Mouse (Mus musculus): ENCODE data around the gene Prkra. TPM values are rescaled to one million over a fixed set of nuclear protein-coding genes. Genes with fewer than 3 reads are reported as not detected.
A peak's percentile ranks its signal among the peaks of the same experiment; 100 is the strongest.

Gene Prkra
- polyA plus RNA-seq, 1 experiment, result 33.1 TPM

GRCm38 (mm10) chr2:76621724-76622123 lies 26.1 kb downstream of the Prkra start:
- no peak for DNase-seq
- TF ChIP-seq POLR2A (IDR thresholded peaks at IDR 0.05; ENCODE audit: borderline replicate concordance, insufficient read depth, low read length) (no peak), CTCF (IDR thresholded peaks at IDR 0.05; ENCODE audit: borderline replicate concordance, insufficient read depth, low read depth, low read length) (no peak)
- Histone ChIP-seq H3K4me1 (ENCODE audit: control insufficient read depth, insufficient read depth, low read length) (no peaks in the 10 kb centered on the region), H3K27me3 (ENCODE audit: control insufficient read depth, insufficient read depth, low read length) (no peaks in the 10 kb centered on the region), H3K27ac (ENCODE audit: insufficient read depth, low read length) (no peak overlapping the region), H3K4me3 (replicated peaks; ENCODE audit: insufficient read depth, low read depth, low read length) (no peak overlapping the region)
- WGBS, result 90% methylated on average over 1 of the region's 1 CpGs

GRCm38 (mm10) chr2:76620188-76620587 lies 27.6 kb downstream of the Prkra start:
- no peak for DNase-seq
- Histone ChIP-seq H3K4me1 (ENCODE audit: control insufficient read depth, insufficient read depth, low read length) (no peaks in the 10 kb centered on the region), H3K4me3 (replicated peaks; ENCODE audit: insufficient read depth, low read depth, low read length) (no peak overlapping the region), H3K27ac (ENCODE audit: insufficient read depth, low read length) (no peak overlapping the region), H3K27me3 (ENCODE audit: control insufficient read depth, insufficient read depth, low read length) (no peaks in the 10 kb centered on the region)
- TF ChIP-seq CTCF (IDR thresholded peaks at IDR 0.05; ENCODE audit: borderline replicate concordance, insufficient read depth, low read depth, low read length), result no peak
- no peak for TF ChIP-seq POLR2A (IDR thresholded peaks at IDR 0.05; ENCODE audit: borderline replicate concordance, insufficient read depth, low read length)
- WGBS, result 90% methylated on average over 5 of the region's 5 CpGs

- DNase-seq, result peak; percentile 23 to 45
- H3K4me3 ChIP-seq (replicated peaks; ENCODE audit: insufficient read depth, low read depth, low read length), result no peak overlapping the region
- no peaks in the 10 kb centered on the region for H3K27me3 ChIP-seq (ENCODE audit: control insufficient read depth, insufficient read depth, low read length)
- no peak overlapping the region for H3K27ac ChIP-seq (ENCODE audit: insufficient read depth, low read length)
- TF ChIP-seq POLR2A (IDR thresholded peaks at IDR 0.05; ENCODE audit: borderline replicate concordance, insufficient read depth, low read length) (no peak), CTCF (IDR thresholded peaks at IDR 0.05; ENCODE audit: borderline replicate concordance, insufficient read depth, low read depth, low read length) (peak; percentile 19; the same call in 1 of the 2 replicates)
- H3K4me1 ChIP-seq (ENCODE audit: control insufficient read depth, insufficient read depth, low read length), result no peaks in the 10 kb centered on the region
- WGBS, result 22% methylated on average over 1 of the region's 1 CpGs
Observed at GRCm38 (mm10) chr2:76618078-76618477, 29.7 kb downstream of the Prkra start.

DNA sequence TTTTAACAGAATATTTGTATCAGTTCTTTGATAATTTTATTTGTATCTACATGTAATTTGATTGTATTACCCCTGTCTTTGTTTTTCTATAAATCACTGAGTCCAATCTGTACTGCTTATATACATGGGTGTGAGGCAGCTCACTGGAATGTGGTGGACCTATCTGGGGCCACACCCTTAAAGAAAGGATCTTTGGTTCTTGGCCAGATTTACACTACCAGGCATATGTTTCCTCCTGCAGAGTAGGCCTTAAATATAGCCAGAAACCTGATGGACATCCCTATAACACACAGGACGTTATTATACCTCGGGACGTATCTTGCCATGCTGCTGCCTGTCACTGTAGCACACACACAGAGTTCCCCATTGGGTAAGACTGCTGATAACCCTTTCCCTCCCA lies 35.8 kb downstream of the Prkra start:
- TF ChIP-seq POLR2A (IDR thresholded peaks at IDR 0.05; ENCODE audit: borderline replicate concordance, insufficient read depth, low read length) (no peak), CTCF (IDR thresholded peaks at IDR 0.05; ENCODE audit: borderline replicate concordance, insufficient read depth, low read depth, low read length) (no peak)
- no peak for DNase-seq
- Histone ChIP-seq H3K27me3 (ENCODE audit: control insufficient read depth, insufficient read depth, low read length) (no peaks in the 10 kb centered on the region), H3K4me3 (replicated peaks; ENCODE audit: insufficient read depth, low read depth, low read length) (no peak overlapping the region), H3K27ac (ENCODE audit: insufficient read depth, low read length) (no peak overlapping the region), H3K4me1 (ENCODE audit: control insufficient read depth, insufficient read depth, low read length) (no peaks in the 10 kb centered on the region)
- WGBS, result 54% methylated on average over 3 of the region's 3 CpGs

DNA sequence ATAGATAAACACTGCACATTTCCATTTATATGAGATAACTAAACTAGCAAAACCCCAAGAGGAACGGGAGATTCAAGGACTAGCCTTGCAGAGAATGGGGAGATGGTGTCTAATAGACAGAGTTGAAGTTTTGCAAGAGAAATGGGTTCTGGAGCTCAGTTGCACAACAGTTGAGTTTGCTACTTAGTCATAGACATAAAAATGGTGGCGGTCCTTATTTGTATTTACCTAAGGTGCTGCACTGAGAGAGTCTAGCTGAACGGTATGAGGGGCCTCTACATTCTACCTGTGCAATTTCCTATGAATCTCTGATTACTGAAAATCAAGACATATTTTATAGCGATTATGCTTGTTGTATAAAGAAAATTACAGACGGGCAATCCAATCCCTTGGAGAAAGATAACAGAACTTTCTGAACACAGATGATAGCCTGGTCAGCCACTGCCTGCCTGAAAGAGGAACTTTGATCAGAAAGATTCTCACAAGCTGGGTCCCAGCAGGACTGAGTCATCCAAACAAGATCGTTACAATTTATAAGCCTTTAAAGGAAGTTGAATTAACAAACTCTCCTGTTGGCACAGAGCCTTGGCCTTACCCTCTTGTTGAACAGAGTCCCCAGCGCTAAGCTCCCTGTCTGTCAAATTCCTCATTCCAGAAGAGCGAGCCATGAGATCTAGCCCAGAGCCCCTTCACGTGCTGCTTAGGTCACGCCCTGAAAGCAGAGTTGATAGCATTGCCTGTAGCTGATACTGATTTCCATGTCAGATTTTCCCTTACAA lies 37.3 kb downstream of the Prkra start:
- DNase-seq, result no peak
- TF ChIP-seq CTCF (IDR thresholded peaks at IDR 0.05; ENCODE audit: borderline replicate concordance, insufficient read depth, low read depth, low read length) (no peak), POLR2A (IDR thresholded peaks at IDR 0.05; ENCODE audit: borderline replicate concordance, insufficient read depth, low read length) (no peak)
- H3K27me3 ChIP-seq (ENCODE audit: control insufficient read depth, insufficient read depth, low read length), result no peaks in the 10 kb centered on the region
- no peak overlapping the region for H3K27ac ChIP-seq (ENCODE audit: insufficient read depth, low read length)
- no peaks in the 10 kb centered on the region for H3K4me1 ChIP-seq (ENCODE audit: control insufficient read depth, insufficient read depth, low read length)
- WGBS, result 70% methylated on average over 10 of the region's 10 CpGs
- no peak overlapping the region for H3K4me3 ChIP-seq (replicated peaks; ENCODE audit: insufficient read depth, low read depth, low read length)

DNA sequence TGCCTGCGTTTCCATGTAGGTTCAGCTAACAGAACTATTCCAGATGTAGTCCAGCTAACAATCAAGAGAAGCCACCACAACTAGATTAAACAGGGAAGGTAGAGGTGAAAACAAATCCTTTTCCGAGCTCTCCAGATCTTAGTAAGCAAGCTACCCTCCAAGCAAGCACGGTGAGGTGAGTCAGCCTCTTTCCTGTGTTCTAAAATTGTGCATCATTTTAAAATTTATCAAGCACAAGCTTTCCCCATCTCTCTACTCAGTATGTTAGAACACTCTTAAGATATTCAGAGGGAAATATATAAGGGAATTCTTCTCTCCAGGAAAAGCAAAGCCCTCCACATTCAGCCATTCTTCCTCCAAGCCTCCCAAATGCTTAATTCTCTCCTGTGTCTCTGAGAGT lies 41.1 kb downstream of the Prkra start:
- no peak for DNase-seq
- Histone ChIP-seq H3K4me3 (replicated peaks; ENCODE audit: insufficient read depth, low read depth, low read length) (no peak overlapping the region), H3K27me3 (ENCODE audit: control insufficient read depth, insufficient read depth, low read length) (no peaks in the 10 kb centered on the region), H3K27ac (ENCODE audit: insufficient read depth, low read length) (no peak overlapping the region), H3K4me1 (ENCODE audit: control insufficient read depth, insufficient read depth, low read length) (no peaks in the 10 kb centered on the region)
- WGBS, result 92% methylated on average over 3 of the region's 3 CpGs
- TF ChIP-seq CTCF (IDR thresholded peaks at IDR 0.05; ENCODE audit: borderline replicate concordance, insufficient read depth, low read depth, low read length), result no peak
- TF ChIP-seq POLR2A (IDR thresholded peaks at IDR 0.05; ENCODE audit: borderline replicate concordance, insufficient read depth, low read length), result no peak

DNA sequence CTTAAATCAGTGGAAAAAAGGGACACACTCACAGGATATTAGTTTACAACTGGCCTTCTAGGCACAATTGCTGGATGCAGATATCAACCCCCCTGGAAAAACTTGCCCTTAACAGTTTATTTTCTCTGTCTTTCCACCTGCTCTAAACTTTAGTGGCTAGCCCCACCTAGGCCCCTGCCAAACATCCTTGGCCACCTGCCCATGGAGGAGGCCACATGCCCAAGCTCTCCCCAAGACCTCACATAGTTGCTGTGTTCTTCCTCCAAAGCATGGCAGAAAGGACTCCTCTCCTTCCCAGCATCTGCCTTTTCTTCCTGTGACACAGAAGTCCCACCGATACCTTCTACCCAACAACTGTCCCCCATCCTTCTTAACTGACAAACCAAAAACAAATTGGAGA lies 45.6 kb downstream of the Prkra start:
- 32% methylated on average over 1 of the region's 1 CpGs for WGBS
- no peaks in the 10 kb centered on the region for H3K4me1 ChIP-seq (ENCODE audit: control insufficient read depth, insufficient read depth, low read length)
- H3K27ac ChIP-seq (ENCODE audit: insufficient read depth, low read length), result no peak overlapping the region
- DNase-seq, result peak in 1 of 2 experiments; percentile 10
- H3K4me3 ChIP-seq (replicated peaks; ENCODE audit: insufficient read depth, low read depth, low read length), result no peak overlapping the region
- no peaks in the 10 kb centered on the region for H3K27me3 ChIP-seq (ENCODE audit: control insufficient read depth, insufficient read depth, low read length)
- TF ChIP-seq CTCF (IDR thresholded peaks at IDR 0.05; ENCODE audit: borderline replicate concordance, insufficient read depth, low read depth, low read length), result no peak
- no peak for TF ChIP-seq POLR2A (IDR thresholded peaks at IDR 0.05; ENCODE audit: borderline replicate concordance, insufficient read depth, low read length)

DNA sequence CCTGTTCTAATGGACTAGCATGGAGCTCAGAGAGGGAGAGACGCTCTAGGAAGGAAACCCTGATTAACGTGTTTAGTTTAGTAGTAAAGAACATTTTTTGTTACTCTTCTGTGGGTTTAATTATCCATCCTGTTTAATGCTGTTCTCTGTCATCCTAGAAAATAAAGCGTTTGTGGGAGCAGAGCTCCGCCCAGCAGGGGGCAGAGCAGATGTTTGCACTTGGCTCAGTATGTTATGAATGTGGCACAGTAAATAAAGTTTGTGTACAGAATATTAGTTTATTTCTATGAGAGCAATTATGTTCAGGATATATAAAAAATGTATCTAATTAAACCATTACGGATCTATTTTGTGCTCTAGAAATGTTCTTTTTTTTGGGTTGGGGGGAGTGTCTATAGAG lies 48.6 kb downstream of the Prkra start:
- no peak overlapping the region for H3K4me3 ChIP-seq (replicated peaks; ENCODE audit: insufficient read depth, low read depth, low read length)
- no peak for DNase-seq
- TF ChIP-seq CTCF (IDR thresholded peaks at IDR 0.05; ENCODE audit: borderline replicate concordance, insufficient read depth, low read depth, low read length) (no peak), POLR2A (IDR thresholded peaks at IDR 0.05; ENCODE audit: borderline replicate concordance, insufficient read depth, low read length) (no peak)
- no peaks in the 10 kb centered on the region for H3K27me3 ChIP-seq (ENCODE audit: control insufficient read depth, insufficient read depth, low read length)
- WGBS, result 52% methylated on average over 5 of the region's 5 CpGs
- H3K4me1 ChIP-seq (ENCODE audit: control insufficient read depth, insufficient read depth, low read length), result no peaks in the 10 kb centered on the region
- no peak overlapping the region for H3K27ac ChIP-seq (ENCODE audit: insufficient read depth, low read length)

Measured in cerebellum, adult 2 months (tissue).